Mouse (Mus musculus) hindbrain, embryonic 15.5 days (tissue): ENCODE results near the gene Ssh2. TPM values are rescaled to one million over a fixed set of nuclear protein-coding genes. Genes with fewer than 3 reads are reported as not detected.
"Not testable (repeated sequence)": the region's sequence is repeated elsewhere in the genome, so short reads cannot be mapped to it uniquely, and the experiment has no call there.

ENCODE experiments used
- ATAC-seq: fragments of 200-750 bp; cut with Nextera tagmentation; 2 replicates; pipeline ENCODE4 v1.8.0; 2017; ENCODE audit warnings: low read depth, moderate number of reproducible peaks, moderate TSS enrichment; ENCODE audit not compliant: low FRiP score
- H3K27ac ChIP-seq: fragments of 300-500 bp; sonication (generic); replicated peaks from 2 replicates; pipeline ENCODE4 v1.5.1; 2015; ENCODE audit warnings: mild to moderate bottlenecking, inconsistent platforms
- H3K27me3 ChIP-seq: fragments of 300-500 bp; sonication (generic); 2 replicates; pipeline ENCODE4 v1.6.1; 2015; ENCODE audit warnings: control low read depth, inconsistent platforms
- H3K36me3 ChIP-seq: fragments of 300-500 bp; sonication (generic); 2 replicates; pipeline ENCODE4 v1.6.1; 2015; ENCODE audit warnings: control low read depth, inconsistent platforms
- H3K4me1 ChIP-seq: fragments of 300-500 bp; sonication (generic); replicated peaks from 2 replicates; pipeline ENCODE4 v1.6.1; 2015; ENCODE audit warnings: control low read depth, inconsistent platforms
- H3K4me2 ChIP-seq: fragments of 300-500 bp; sonication (generic); 2 replicates; pipeline ENCODE4 v1.6.1; 2015; ENCODE audit warnings: moderate library complexity, mild to moderate bottlenecking, inconsistent platforms
- H3K4me3 ChIP-seq: fragments of 300-500 bp; sonication (generic); 2 replicates; pipeline ENCODE4 v1.5.1; 2015; ENCODE audit warnings: mild to moderate bottlenecking, inconsistent platforms
- H3K9ac ChIP-seq: fragments of 300-500 bp; sonication (generic); 2 replicates; pipeline ENCODE4 v1.6.1; 2015; ENCODE audit warnings: inconsistent platforms
- H3K9me3 ChIP-seq: fragments of 300-500 bp; sonication (generic); 2 replicates; pipeline ENCODE4 v1.6.1; 2016; ENCODE audit warnings: control low read depth, inconsistent platforms
- WGBS: fragments of 180-500 bp; shearing (Covaris S2); methylation state at CpG from one replicate; pipeline ENCODE4 v1.1.7; 2015; 5-methylcytosine and 5-hydroxymethylcytosine counted together
- polyA plus RNA-seq: library from polyadenylated mRNA; unstranded; fragments of >200 nt; fragmentation: Nextera tagmentation; extraction: Ambion mirVana; gene quantifications from 2 replicates; pipeline ENCODE4 v1.2.1, GENCODE M21; 2015

Gene Ssh2
- polyA plus RNA-seq, 1 experiment from 2014 or later, result 17.3 TPM

- Histone ChIP-seq H3K4me3 (no peak overlapping the region), H3K4me2 (no peak overlapping the region), H3K36me3 (no peaks in the 10 kb centered on the region), H3K9ac (no peak overlapping the region), H3K4me1 (no peaks in the 10 kb centered on the region), H3K27ac (no peak overlapping the region), H3K27me3 (no peaks in the 10 kb centered on the region), H3K9me3 (no peaks in the 10 kb centered on the region)
- no peak for ATAC-seq
- WGBS, result 87% methylated on average over 1 of the region's 1 CpGs
Measured at GRCm38 (mm10) chr11:77239658-77240345, 23.7 kb downstream of the Ssh2 start.

GRCm38 (mm10) chr11:77240466-77241246, 24.6 kb downstream of the Ssh2 start:
- H3K4me3 ChIP-seq, result no peak overlapping the region
- WGBS, result 90% methylated on average over 7 of the region's 7 CpGs
- H3K9me3 ChIP-seq, result no peaks in the 10 kb centered on the region
- no peaks in the 10 kb centered on the region for H3K36me3 ChIP-seq
- H3K9ac ChIP-seq, result no peak overlapping the region
- ATAC-seq, result no peak
- no peak overlapping the region for H3K4me2 ChIP-seq
- H3K4me1 ChIP-seq, result no peaks in the 10 kb centered on the region
- no peaks in the 10 kb centered on the region for H3K27me3 ChIP-seq
- no peak overlapping the region for H3K27ac ChIP-seq

GRCm38 (mm10) chr11:77242912-77243311, 26.8 kb downstream of the Ssh2 start:
- Histone ChIP-seq H3K36me3 (no peaks in the 10 kb centered on the region), H3K27me3 (no peaks in the 10 kb centered on the region), H3K4me3 (no peak overlapping the region), H3K4me1 (no peaks in the 10 kb centered on the region), H3K9ac (no peak overlapping the region), H3K4me2 (no peak overlapping the region), H3K27ac (no peak overlapping the region), H3K9me3 (no peaks in the 10 kb centered on the region)
- no peak for ATAC-seq
- WGBS, result 70% methylated on average over 2 of the region's 2 CpGs

GRCm38 (mm10) chr11:77252826-77253225, 36.7 kb downstream of the Ssh2 start:
- no peaks in the 10 kb centered on the region for H3K27me3 ChIP-seq
- 74% methylated on average over 2 of the region's 2 CpGs for WGBS
- no peak overlapping the region for H3K27ac ChIP-seq
- H3K9me3 ChIP-seq, result no peaks in the 10 kb centered on the region
- H3K4me3 ChIP-seq, result no peak overlapping the region
- no peaks in the 10 kb centered on the region for H3K4me1 ChIP-seq
- no peak overlapping the region for H3K4me2 ChIP-seq
- no peaks in the 10 kb centered on the region for H3K36me3 ChIP-seq
- ATAC-seq, result no peak
- H3K9ac ChIP-seq, result no peak overlapping the region

GRCm38 (mm10) chr11:77259441-77259840, 43.4 kb downstream of the Ssh2 start:
- no peaks in the 10 kb centered on the region for H3K9me3 ChIP-seq
- no peak for ATAC-seq
- 85% methylated on average over 2 of the region's 2 CpGs for WGBS
- no peaks in the 10 kb centered on the region for H3K27me3 ChIP-seq
- H3K36me3 ChIP-seq, result no peaks in the 10 kb centered on the region
- H3K9ac ChIP-seq, result no peak overlapping the region
- no peak overlapping the region for H3K27ac ChIP-seq
- no peak overlapping the region for H3K4me2 ChIP-seq
- H3K4me3 ChIP-seq, result no peak overlapping the region
- H3K4me1 ChIP-seq, result no peaks in the 10 kb centered on the region

GRCm38 (mm10) chr11:77267401-77267800, 51.3 kb downstream of the Ssh2 start:
- H3K4me3 ChIP-seq, result no peak overlapping the region
- no peaks in the 10 kb centered on the region for H3K27me3 ChIP-seq
- H3K9ac ChIP-seq, result no peak overlapping the region
- no peak overlapping the region for H3K27ac ChIP-seq
- H3K4me1 ChIP-seq, result no peaks in the 10 kb centered on the region
- H3K9me3 ChIP-seq, result no peaks in the 10 kb centered on the region
- 79% methylated on average over 2 of the region's 2 CpGs for WGBS
- H3K36me3 ChIP-seq, result no peaks in the 10 kb centered on the region
- no peak overlapping the region for H3K4me2 ChIP-seq
- ATAC-seq, result no peak

- no peaks in the 10 kb centered on the region for H3K9me3 ChIP-seq
- no peak overlapping the region for H3K4me2 ChIP-seq
- H3K27ac ChIP-seq, result no peak overlapping the region
- no peak overlapping the region for H3K9ac ChIP-seq
- H3K4me1 ChIP-seq, result no peaks in the 10 kb centered on the region
- no peaks in the 10 kb centered on the region for H3K27me3 ChIP-seq
- H3K4me3 ChIP-seq, result no peak overlapping the region
- ATAC-seq, result no peak
- WGBS, result 85% methylated on average over 2 of the region's 2 CpGs
- no peaks in the 10 kb centered on the region for H3K36me3 ChIP-seq
Measured at GRCm38 (mm10) chr11:77276000-77276399, 59.9 kb downstream of the Ssh2 start.

- H3K27me3 ChIP-seq, H3K4me2 ChIP-seq, H3K36me3 ChIP-seq, H3K9me3 ChIP-seq, H3K4me1 ChIP-seq, ATAC-seq, H3K27ac ChIP-seq, H3K9ac ChIP-seq, H3K4me3 ChIP-seq: not testable (repeated sequence)
- 86% methylated on average over 1 of the region's 1 CpGs for WGBS
Measured at GRCm38 (mm10) chr11:77278538-77278937, 62.5 kb downstream of the Ssh2 start.

GRCm38 (mm10) chr11:77280219-77280618, 64.1 kb downstream of the Ssh2 start:
- Histone ChIP-seq H3K4me3 (no peak overlapping the region), H3K9me3 (no peaks in the 10 kb centered on the region), H3K27ac (no peak overlapping the region), H3K27me3 (no peaks in the 10 kb centered on the region), H3K4me1 (no peaks in the 10 kb centered on the region), H3K9ac (no peak overlapping the region), H3K36me3 (no peaks in the 10 kb centered on the region), H3K4me2 (no peak overlapping the region)
- WGBS, result 90% methylated on average over 1 of the region's 1 CpGs
- ATAC-seq, result no peak

GRCm38 (mm10) chr11:77291447-77291846, 75.4 kb downstream of the Ssh2 start:
- H3K4me2 ChIP-seq, result no peak overlapping the region

GRCm38 (mm10) chr11:77293673-77294072, 77.6 kb downstream of the Ssh2 start:
- H3K36me3 ChIP-seq, H3K4me1 ChIP-seq, H3K9me3 ChIP-seq, H3K4me2 ChIP-seq, H3K4me3 ChIP-seq, H3K9ac ChIP-seq, H3K27ac ChIP-seq, ATAC-seq, H3K27me3 ChIP-seq: not testable (repeated sequence)
- 95% methylated on average over 11 of the region's 11 CpGs for WGBS

More at GRCm38 (mm10) chr11:77291447-77291846, 75.4 kb downstream of the Ssh2 start:
- H3K9me3 ChIP-seq, result no peaks in the 10 kb centered on the region
- 86% methylated on average over 4 of the region's 4 CpGs for WGBS
- H3K27me3 ChIP-seq, result no peaks in the 10 kb centered on the region
- H3K36me3 ChIP-seq, result no peaks in the 10 kb centered on the region
- H3K9ac ChIP-seq, result no peak overlapping the region
- no peak overlapping the region for H3K27ac ChIP-seq
- ATAC-seq, result no peak
- H3K4me1 ChIP-seq, result no peaks in the 10 kb centered on the region
- no peak overlapping the region for H3K4me3 ChIP-seq

- Histone ChIP-seq H3K27me3 (no peaks in the 10 kb centered on the region), H3K4me2 (no peak overlapping the region), H3K4me3 (no peak overlapping the region), H3K27ac (no peak overlapping the region), H3K9ac (no peak overlapping the region), H3K36me3 (no peaks in the 10 kb centered on the region), H3K4me1 (no peaks in the 10 kb centered on the region), H3K9me3 (no peaks in the 10 kb centered on the region)
- 75% methylated on average over 1 of the region's 1 CpGs for WGBS
- ATAC-seq, result no peak
Measured at GRCm38 (mm10) chr11:77297246-77297645, 81.2 kb downstream of the Ssh2 start.
